ENCODE assay signal across 30 mouse cellular contexts in the genomic region with DNA sequence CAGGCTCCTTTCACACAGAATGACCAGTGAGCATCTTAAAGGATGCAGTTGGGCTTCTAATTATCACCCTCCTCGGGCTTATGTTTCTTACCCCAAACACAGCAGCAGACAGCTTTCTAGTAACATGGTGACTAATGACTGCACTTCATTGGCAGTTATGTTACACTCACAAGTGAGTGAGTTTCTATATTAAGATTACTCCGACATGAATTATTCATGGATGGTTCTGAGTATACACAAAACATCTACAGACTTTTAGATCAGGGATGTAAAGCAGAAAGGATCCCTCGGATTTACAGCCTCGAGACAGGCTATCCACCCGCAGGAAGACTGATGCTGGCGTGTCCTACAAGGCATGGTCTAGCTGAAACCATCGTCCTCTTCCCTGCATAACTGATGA.
DNase-seq lines count a peak whose midpoint lies in the region; ATAC-seq and TF ChIP-seq lines count a peak whose summit lies in the region.
"Had no signal": no experiment of that assay in that cellular context is flagged by ENCODE, and none has a peak within 500 bp of the region (broad histone marks: within the 10 kb centered on the region; RNA-seq: fewer than 3 reads in every experiment).

No protein-coding gene starts in this region.

- DNase-seq in forebrain, embryonic 11.5 days (ENCODE audit: low spot score): no peak
- DNase-seq in forebrain, embryonic 10.5 days (ENCODE audit: extremely low spot score, low spot score): no peak
- DNase-seq in heart, postnatal 0 days (ENCODE audit: low spot score): no peak
- DNase-seq in heart, adult 8-10 months (ENCODE audit: low spot score): no peak
- peak; percentile 43 for DNase-seq in forebrain, embryonic 14.5 days (ENCODE audit: low spot score)
- no peak for DNase-seq in forebrain, postnatal 0 days
- no peak for DNase-seq in hindbrain, embryonic 10.5 days (ENCODE audit: low spot score)
- no peak for DNase-seq in right cerebral cortex, postnatal 36 days (ENCODE audit: low spot score in 2 of 2)
- DNase-seq: adrenal gland, adult 8-10 months; adrenal gland, postnatal 25 days; cerebellum, adult 11 months; cerebellum, adult 8-10 months; cerebellum, postnatal 10 days; cerebellum, postnatal 36 days; embryo, embryonic 11 days; gastrocnemius, postnatal 10 days; gastrocnemius, postnatal 36 days; heart, postnatal 10 days; heart, postnatal 36 days; kidney, adult 18-20 months had no signal

- TF ChIP-seq EP300 in heart, postnatal 0 days (IDR thresholded peaks at IDR 0.05; ENCODE audit: low read depth): no peak

- no peak overlapping the region for H3K4me3 ChIP-seq in forebrain, embryonic 11.5 days (ENCODE audit: low read depth, low read length)
- H3K4me3 ChIP-seq in forebrain, embryonic 10.5 days: no peak overlapping the region
- H3K4me3 ChIP-seq in heart, postnatal 0 days (ENCODE audit: low read depth, low read length): no peak overlapping the region
- H3K4me3 ChIP-seq in forebrain, embryonic 14.5 days (ENCODE audit: low read depth, low read length): no peak overlapping the region
- H3K4me3 ChIP-seq in forebrain, postnatal 0 days (ENCODE audit: low read depth, low read length): no peak overlapping the region
- H3K4me3 ChIP-seq in hindbrain, embryonic 10.5 days: no peak overlapping the region
- H3K4me3 ChIP-seq: embryonic facial prominence, embryonic 10.5 days; embryonic facial prominence, embryonic 13.5 days; erythroblast, embryonic 14.5 days; heart, adult 2 months had no signal

- ATAC-seq in forebrain, embryonic 11.5 days (replicated peaks; ENCODE audit: low FRiP score): peak; percentile 60
- peak; percentile 25; the same call in 1 of the 2 replicates for ATAC-seq in heart, postnatal 0 days (ENCODE audit: insufficient read depth, low read depth)
- ATAC-seq in forebrain, embryonic 14.5 days: no peak
- peak; percentile 83 for ATAC-seq in forebrain, postnatal 0 days
- ATAC-seq: activated CD4-positive, CD25-positive, alpha-beta regulatory T cell, adult 4 months; inflammation-experienced regulatory T-cells, adult 6 months; intestine, embryonic 16.5 days had no signal

- H3K9me3 ChIP-seq in forebrain, embryonic 11.5 days (ENCODE audit: control insufficient read depth, low read length): no peaks in the 10 kb centered on the region
- no peaks in the 10 kb centered on the region for H3K9me3 ChIP-seq in forebrain, embryonic 10.5 days
- H3K9me3 ChIP-seq in heart, postnatal 0 days (replicated peaks; ENCODE audit: control insufficient read depth, low read length): no peaks in the 10 kb centered on the region
- no peaks in the 10 kb centered on the region for H3K9me3 ChIP-seq in forebrain, embryonic 14.5 days (replicated peaks; ENCODE audit: control insufficient read depth, low read length)
- no peaks in the 10 kb centered on the region for H3K9me3 ChIP-seq in forebrain, postnatal 0 days (ENCODE audit: low read length)
- H3K9me3 ChIP-seq in hindbrain, embryonic 10.5 days: no peaks in the 10 kb centered on the region
- H3K9me3 ChIP-seq: embryonic facial prominence, embryonic 10.5 days; embryonic facial prominence, embryonic 13.5 days had no signal

- no peaks in the 10 kb centered on the region; the same call in 1 of the 2 replicates for H3K27me3 ChIP-seq in forebrain, embryonic 11.5 days (ENCODE audit: control insufficient read depth, insufficient read depth, low read length)
- no peaks in the 10 kb centered on the region for H3K27me3 ChIP-seq in forebrain, embryonic 10.5 days (ENCODE audit: poor library complexity, severe bottlenecking)
- no peaks in the 10 kb centered on the region for H3K27me3 ChIP-seq in heart, postnatal 0 days (ENCODE audit: control insufficient read depth, insufficient read depth, low read length)
- H3K27me3 ChIP-seq in forebrain, embryonic 14.5 days (replicated peaks; ENCODE audit: control insufficient read depth, insufficient read depth, low read length): no peaks in the 10 kb centered on the region
- H3K27me3 ChIP-seq in forebrain, postnatal 0 days (ENCODE audit: insufficient read depth, low read length): no peaks in the 10 kb centered on the region
- H3K27me3 ChIP-seq in hindbrain, embryonic 10.5 days (ENCODE audit: insufficient read depth, poor library complexity, severe bottlenecking): no peaks in the 10 kb centered on the region
- H3K27me3 ChIP-seq: embryonic facial prominence, embryonic 13.5 days had no signal

- no peaks in the 10 kb centered on the region for H3K4me1 ChIP-seq in forebrain, embryonic 11.5 days (replicated peaks; ENCODE audit: control insufficient read depth, insufficient read depth, low read length)
- peaks cover 9% of the 10 kb centered on the region; the same call in 1 of the 2 replicates for H3K4me1 ChIP-seq in forebrain, embryonic 10.5 days
- H3K4me1 ChIP-seq in heart, postnatal 0 days (ENCODE audit: control insufficient read depth, insufficient read depth): peaks cover 3% of the 10 kb centered on the region; the same call in 1 of the 2 replicates
- no peaks in the 10 kb centered on the region for H3K4me1 ChIP-seq in forebrain, embryonic 14.5 days (ENCODE audit: control insufficient read depth, insufficient read depth, low read length)
- H3K4me1 ChIP-seq in forebrain, postnatal 0 days (ENCODE audit: insufficient read depth): no peaks in the 10 kb centered on the region
- peaks cover 5% of the 10 kb centered on the region for H3K4me1 ChIP-seq in hindbrain, embryonic 10.5 days (replicated peaks)
- H3K4me1 ChIP-seq: embryonic facial prominence, embryonic 13.5 days had no signal

- WGBS in forebrain, embryonic 11.5 days: 62% methylated on average over 7 of the region's 7 CpGs
- WGBS in forebrain, embryonic 10.5 days: 80% methylated on average over 7 of the region's 7 CpGs
- WGBS in heart, postnatal 0 days: 70% methylated on average over 7 of the region's 7 CpGs
- 53% methylated on average over 7 of the region's 7 CpGs for WGBS in forebrain, embryonic 14.5 days
- WGBS in forebrain, postnatal 0 days: 46% methylated on average over 7 of the region's 7 CpGs
- WGBS in hindbrain, embryonic 10.5 days: 86% methylated on average over 7 of the region's 7 CpGs

- no peaks in the 10 kb centered on the region for H3K36me3 ChIP-seq in forebrain, embryonic 11.5 days (ENCODE audit: control insufficient read depth, insufficient read depth, low read length)
- H3K36me3 ChIP-seq in forebrain, embryonic 10.5 days (replicated peaks): no peaks in the 10 kb centered on the region
- H3K36me3 ChIP-seq in heart, postnatal 0 days (replicated peaks; ENCODE audit: control insufficient read depth, insufficient read depth, low read length): peaks cover 25% of the 10 kb centered on the region; the same call in 1 of the 2 replicates
- no peaks in the 10 kb centered on the region for H3K36me3 ChIP-seq in forebrain, embryonic 14.5 days (ENCODE audit: control insufficient read depth, insufficient read depth, low read length)
- peaks cover 5% of the 10 kb centered on the region; the same call in 1 of the 2 replicates for H3K36me3 ChIP-seq in forebrain, postnatal 0 days (ENCODE audit: insufficient read depth)
- H3K36me3 ChIP-seq in hindbrain, embryonic 10.5 days: no peaks in the 10 kb centered on the region
- H3K36me3 ChIP-seq: embryonic facial prominence, embryonic 10.5 days had no signal

- H3K27ac ChIP-seq in forebrain, embryonic 11.5 days (ENCODE audit: low read depth, low read length): no peak overlapping the region
- H3K27ac ChIP-seq in forebrain, embryonic 10.5 days: no peak overlapping the region
- H3K27ac ChIP-seq in heart, postnatal 0 days (ENCODE audit: low read depth): no peak overlapping the region
- H3K27ac ChIP-seq in forebrain, embryonic 14.5 days (ENCODE audit: low read depth, low read length): no peak overlapping the region
- no peak overlapping the region; the same call in 1 of the 2 replicates for H3K27ac ChIP-seq in forebrain, postnatal 0 days (ENCODE audit: low read depth, low read length)
- H3K27ac ChIP-seq in hindbrain, embryonic 10.5 days: no peak overlapping the region
- H3K27ac ChIP-seq: embryonic facial prominence, embryonic 10.5 days; embryonic facial prominence, embryonic 13.5 days; heart, adult 2 months; hindbrain, embryonic 14.5 days; hindbrain, postnatal 0 days had no signal

- no peak overlapping the region for H3K9ac ChIP-seq in forebrain, embryonic 11.5 days (ENCODE audit: low read length)
- H3K9ac ChIP-seq in heart, postnatal 0 days (replicated peaks; ENCODE audit: low read depth, low read length): no peak overlapping the region
- no peak overlapping the region for H3K9ac ChIP-seq in forebrain, embryonic 14.5 days (ENCODE audit: low read length)
- no peak overlapping the region for H3K9ac ChIP-seq in forebrain, postnatal 0 days
- H3K9ac ChIP-seq: embryonic facial prominence, embryonic 13.5 days; hindbrain, embryonic 14.5 days had no signal

- no peak for TF ChIP-seq CTCF in heart, postnatal 0 days (IDR thresholded peaks at IDR 0.05; ENCODE audit: low read depth)
- no peak for TF ChIP-seq CTCF in forebrain, postnatal 0 days (IDR thresholded peaks at IDR 0.05; ENCODE audit: low read depth)

- no peak overlapping the region for H3K4me2 ChIP-seq in forebrain, embryonic 11.5 days (ENCODE audit: low read depth, low read length, severe bottlenecking)
- H3K4me2 ChIP-seq in heart, postnatal 0 days (ENCODE audit: low read depth, low read length): no peak overlapping the region
- H3K4me2 ChIP-seq in forebrain, embryonic 14.5 days (ENCODE audit: low read length): no peak overlapping the region
- no peak overlapping the region for H3K4me2 ChIP-seq in forebrain, postnatal 0 days (ENCODE audit: low read depth)
- H3K4me2 ChIP-seq: embryonic facial prominence, embryonic 13.5 days; heart, embryonic 11.5 days; hindbrain, embryonic 14.5 days had no signal
